Mouse (Mus musculus) liver (tissue): Measurements from ENCODE around the gene Mcm9.

Source experiments
- DNase-seq: peaks from one replicate; pipeline ENCODE4 v3.0.0-alpha.2; 2020; ENCODE audit warnings: mixed read lengths

Mcm9 gene

DNA sequence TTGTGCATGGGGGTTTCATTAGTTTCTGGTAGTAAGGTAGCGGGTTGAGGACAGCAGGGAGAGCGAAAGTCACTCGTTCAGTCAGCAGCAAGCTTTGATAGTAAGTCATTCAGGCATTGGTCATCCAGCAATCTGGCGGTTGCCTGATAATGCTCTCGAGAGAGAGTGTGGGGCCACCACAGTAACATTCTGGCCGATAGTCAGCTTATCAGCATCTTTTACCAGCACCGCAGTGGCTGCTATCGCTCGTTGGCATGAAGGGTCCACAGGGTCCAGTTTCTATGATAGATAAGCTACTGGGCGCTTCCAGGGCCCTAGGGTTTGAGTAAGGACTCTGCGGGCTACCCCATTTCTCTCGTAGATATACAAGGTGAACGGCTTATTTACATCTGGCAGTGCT is 136.3 kb downstream of the Mcm9 start:
- DNase-seq, result no peak
